Mouse (Mus musculus) right cerebral cortex, postnatal 14 days (tissue): ENCODE data around the gene Ppp6r3.
"Not testable (repeated sequence)": the region's sequence is repeated elsewhere in the genome, so short reads cannot be mapped to it uniquely, and the experiment has no call there.

Experiments used
- DNase-seq: peaks from one replicate; pipeline ENCODE4 v3.0.0; 2022

The Ppp6r3 gene

GRCm38 (mm10) chr19:3575632-3576384 lies at the start of gene Ppp6r3:
Gene Ppp6r3, minus strand, starts transcription at chr19:3575749.
- DNase-seq: peak; percentile 97

GRCm38 (mm10) chr19:3625111-3625510 lies 49.6 kb upstream of the Ppp6r3 start:
- DNase-seq: no peak

GRCm38 (mm10) chr19:3623824-3624223 lies 48.3 kb upstream of the Ppp6r3 start:
- peak; percentile 40 for DNase-seq

DNA sequence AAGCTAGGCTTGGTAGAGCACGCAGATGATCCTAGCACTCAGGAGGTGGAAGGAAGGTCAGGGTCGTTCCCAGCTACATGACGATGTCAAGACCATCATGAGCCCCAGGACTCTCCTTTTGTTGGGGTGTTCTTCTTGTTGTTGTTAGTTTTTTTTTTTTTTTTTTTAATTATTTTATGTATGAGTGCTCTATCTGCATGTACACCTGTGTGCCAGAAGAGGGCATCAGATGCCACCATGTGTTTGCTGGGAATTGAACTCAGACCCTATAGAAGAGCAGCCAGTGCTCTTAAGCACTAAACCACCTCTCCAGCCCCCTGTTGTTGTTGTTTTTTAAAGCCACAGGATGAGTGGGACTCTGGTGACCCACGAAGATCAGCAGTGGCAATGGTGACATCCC lies 47.7 kb upstream of the Ppp6r3 start:
- no peak for DNase-seq

- no peak for DNase-seq
These were observed 45.3 kb upstream of the Ppp6r3 start for GRCm38 (mm10) chr19:3620871-3621270.

DNA sequence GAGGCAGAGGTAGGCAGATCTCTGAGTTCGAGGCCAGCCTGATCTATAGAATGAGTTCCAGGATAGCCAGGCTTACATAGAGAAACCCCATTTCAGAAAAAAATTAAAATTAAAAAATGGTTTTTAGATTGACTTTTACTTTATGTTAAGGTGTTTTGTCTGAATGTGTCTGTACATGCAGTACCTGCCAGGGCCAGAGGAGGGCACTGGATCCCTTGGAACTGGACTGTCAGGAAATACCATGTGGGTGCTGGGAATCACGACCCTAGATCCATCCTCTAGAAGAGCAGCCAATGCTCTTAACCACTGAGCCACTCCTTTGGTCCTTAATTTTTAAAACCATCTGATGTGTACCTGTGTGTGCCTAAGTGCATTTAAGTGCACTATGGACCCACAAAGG lies 43.8 kb upstream of the Ppp6r3 start:
- DNase-seq: no peak

- no peak for DNase-seq
These were observed 38.4 kb upstream of the Ppp6r3 start for GRCm38 (mm10) chr19:3613991-3614390.

DNA sequence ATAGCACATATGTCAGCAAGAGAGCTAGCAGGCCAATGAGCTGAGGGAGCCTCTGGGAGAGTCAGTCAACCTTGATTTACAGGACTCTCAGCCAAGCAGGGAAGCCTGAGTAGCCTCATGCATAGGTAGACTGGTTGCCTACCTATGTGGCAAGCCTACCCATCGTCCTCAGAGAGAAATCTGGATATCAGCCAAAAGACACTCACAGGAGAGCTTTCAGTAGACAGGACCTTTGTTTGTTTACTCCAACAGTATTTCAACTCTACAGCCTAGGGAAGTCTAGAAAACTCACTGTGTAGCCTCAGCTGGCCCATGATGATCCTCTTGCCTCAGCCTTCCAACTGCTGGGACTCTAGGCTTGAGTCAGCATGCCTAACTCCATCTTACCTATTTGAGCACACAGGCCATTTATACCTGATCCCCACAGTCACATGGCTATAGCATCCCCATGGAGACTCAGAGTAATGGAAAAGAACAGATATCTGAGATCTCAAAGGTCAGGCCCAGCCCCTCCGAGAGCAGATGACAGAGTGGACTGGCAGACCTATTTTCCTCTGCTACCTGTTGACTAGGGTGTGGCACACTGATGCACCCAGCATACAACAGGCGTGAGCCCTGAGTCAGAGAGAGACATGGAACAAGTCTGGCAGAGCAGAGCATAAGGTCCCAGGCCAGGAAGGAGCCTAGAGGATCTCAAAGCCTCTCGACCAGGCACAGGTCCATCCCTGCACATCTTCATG lies 37.2 kb upstream of the Ppp6r3 start:
- no peak for DNase-seq

- DNase-seq: no peak
These were observed 36.2 kb upstream of the Ppp6r3 start for GRCm38 (mm10) chr19:3611730-3612129.

GRCm38 (mm10) chr19:3610886-3611285 lies 35.3 kb upstream of the Ppp6r3 start:
- no peak for DNase-seq

GRCm38 (mm10) chr19:3609826-3610225 lies 34.3 kb upstream of the Ppp6r3 start:
- DNase-seq: no peak

GRCm38 (mm10) chr19:3594316-3594715 lies 18.8 kb upstream of the Ppp6r3 start:
- DNase-seq: no peak

DNA sequence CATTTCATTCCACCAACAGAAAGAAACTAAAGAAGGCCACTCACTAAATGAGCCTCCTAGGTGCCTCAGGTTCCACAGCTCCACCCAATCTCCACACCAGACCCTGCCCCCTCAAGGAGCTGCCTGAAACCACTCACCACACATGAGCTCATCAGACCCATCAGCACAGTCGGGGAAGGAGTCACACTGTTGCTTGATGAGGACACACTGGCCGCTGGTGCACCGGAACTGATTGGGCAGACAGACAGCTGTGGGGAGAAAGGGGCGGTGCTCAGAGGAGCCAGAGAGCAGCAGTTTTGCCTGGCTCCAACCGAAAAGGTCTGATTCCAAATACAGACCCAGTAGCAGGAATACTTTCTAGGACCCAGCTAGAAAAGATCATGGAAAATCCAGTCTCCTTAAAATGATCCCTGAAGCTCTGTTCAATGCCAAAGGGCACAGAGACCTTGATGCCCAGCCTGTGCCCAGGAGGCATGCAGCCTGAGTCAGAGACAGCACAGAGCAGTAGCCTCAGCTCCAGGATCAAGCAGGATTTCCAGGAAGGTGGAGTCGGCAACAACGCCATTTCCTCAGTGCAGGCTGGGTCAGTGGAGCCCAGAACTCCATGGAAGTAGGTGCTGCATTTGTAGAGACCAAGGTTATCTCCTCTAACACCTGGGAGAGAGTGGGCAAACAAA lies 18.0 kb upstream of the Ppp6r3 start:
- DNase-seq: no peak

- no peak for DNase-seq
These were observed 14.4 kb upstream of the Ppp6r3 start for GRCm38 (mm10) chr19:3589968-3590367.

DNA sequence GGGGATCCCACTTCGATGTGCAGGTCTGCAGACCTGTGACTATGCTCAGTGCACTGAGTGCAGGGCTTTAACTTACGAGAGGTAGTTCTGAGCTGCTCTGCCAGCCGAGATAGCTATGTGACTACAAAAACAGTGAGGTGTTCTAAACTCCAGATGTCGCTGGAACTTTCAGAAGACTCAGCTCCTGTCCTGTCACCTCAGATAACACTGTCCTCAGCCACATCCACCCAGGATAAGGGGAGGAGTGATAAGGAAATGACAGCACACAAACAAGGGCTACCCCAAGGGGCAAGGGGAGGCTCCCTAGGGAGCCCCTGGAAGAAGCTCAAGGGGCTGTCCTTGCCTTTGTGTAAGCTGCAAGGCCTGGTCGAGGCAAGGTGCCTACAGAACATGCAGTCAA lies 14.0 kb upstream of the Ppp6r3 start:
- no peak for DNase-seq

DNA sequence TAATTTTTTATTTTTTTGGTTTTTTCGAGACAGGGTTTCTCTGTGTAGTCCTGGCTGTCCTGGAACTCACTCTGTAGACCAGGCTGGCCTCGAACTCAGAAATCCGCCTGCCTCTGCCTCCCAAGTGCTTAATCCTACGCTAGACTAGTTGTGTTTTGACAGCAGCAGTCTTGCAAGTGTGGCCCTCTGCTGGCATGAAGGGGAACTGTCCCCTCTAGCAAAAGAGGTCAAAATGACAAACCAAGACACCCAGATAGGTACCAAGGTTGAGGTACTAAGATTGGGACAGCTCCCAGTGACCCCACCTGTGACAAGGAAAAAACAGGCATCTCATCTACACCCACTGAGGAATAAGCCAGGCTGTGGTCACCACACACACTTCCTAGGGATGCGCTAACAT lies 12.2 kb upstream of the Ppp6r3 start:
- not testable (repeated sequence) for DNase-seq

- peak; percentile 54 for DNase-seq
These were observed 11.0 kb upstream of the Ppp6r3 start for GRCm38 (mm10) chr19:3586540-3586939.

GRCm38 (mm10) chr19:3586026-3586425 lies 10.5 kb upstream of the Ppp6r3 start:
- no peak for DNase-seq

- DNase-seq: peak; percentile 60
These were observed 5.8 kb upstream of the Ppp6r3 start for GRCm38 (mm10) chr19:3581326-3581725.

DNA sequence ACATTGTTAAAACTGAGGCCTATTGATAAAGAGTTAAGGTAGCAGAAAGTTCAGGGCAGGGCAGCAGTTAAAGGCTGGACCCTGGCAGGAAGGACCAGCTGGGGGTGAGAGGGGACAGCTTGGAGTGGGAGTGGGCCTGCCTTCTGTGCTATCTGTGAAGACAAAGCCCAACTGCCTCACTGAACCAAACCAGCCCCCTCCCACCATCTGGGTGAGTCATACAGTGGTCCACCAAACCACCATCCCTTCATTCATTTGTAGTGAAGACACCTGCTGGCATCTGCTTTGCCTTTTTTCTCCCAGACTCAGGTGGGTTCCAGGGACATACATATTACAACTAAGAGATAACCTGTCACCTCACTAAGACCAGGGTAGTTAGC lies 2.4 kb upstream of the Ppp6r3 start:
- no peak for DNase-seq

DNA sequence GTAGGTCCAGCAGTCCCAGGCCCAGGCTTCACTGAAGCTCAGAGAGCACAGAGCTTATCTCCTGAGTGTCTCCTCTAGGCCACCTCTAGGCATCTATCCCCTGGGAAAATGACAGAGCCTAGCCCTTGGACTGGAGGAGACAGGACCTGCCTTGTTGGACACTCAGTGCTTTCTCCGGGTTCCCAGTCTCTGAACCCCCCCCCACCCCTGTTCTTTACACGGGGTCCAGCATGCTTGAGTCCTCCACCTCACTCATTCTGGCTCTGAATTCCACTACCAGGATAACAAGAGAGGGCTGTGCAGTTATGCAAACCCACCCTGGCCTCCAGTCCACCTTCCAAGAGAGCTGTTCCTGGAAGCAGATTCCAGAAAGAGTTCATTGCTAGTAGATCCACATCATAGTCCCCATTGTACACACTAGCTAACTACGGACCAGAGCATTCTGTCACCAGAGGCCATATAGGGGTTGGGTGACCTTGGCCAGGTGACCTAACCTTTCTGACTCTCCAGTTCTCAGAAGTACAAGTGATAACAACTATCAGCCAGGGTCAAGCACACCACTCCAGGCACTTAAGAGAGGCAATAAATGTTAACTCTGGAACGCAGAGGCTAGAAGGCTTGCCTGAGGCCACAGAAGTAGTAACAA lies 1.8 kb upstream of the Ppp6r3 start:
- no peak for DNase-seq

DNA sequence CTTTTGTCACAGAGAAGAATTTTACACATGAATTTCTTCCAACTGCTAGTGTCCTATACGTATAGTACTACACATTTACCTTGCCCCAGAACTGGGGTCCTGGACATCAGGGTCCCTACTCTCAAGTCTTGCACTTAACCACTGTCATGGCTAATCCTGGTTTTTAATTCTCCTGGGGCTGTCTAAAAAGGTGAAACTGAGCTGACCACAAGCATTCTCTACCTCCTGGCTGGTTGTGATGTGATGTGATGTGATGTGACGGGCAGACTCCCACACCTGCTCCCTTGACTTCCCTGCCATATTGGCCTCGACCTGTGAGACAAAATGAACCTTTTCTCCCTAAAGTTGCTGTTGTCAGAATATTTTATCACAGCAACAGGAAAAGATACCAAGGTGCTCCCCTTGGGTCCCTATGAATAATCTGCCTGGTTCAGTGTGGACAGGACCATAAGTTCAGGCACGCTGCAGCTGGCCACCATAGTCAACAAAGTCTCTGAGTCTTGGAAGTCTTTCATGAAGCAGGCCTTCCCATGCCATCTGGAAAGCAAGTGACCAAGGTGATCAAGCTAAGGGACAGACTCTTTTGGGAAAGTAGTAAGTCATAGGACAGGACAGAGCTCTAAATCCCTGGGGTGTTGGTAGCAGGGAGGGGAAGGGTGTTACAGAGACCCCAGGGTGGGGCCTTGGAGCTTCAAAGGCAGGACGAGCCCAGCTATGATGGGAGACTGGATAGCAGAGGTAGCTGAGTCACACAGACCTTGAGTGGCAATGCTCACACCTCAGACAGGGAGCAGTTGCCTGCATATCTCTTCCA lies 1.1 kb upstream of the Ppp6r3 start:
- no peak for DNase-seq

GRCm38 (mm10) chr19:3575276-3575631 lies 295 bp downstream of the Ppp6r3 start:
- DNase-seq: no peak
